Mouse (Mus musculus) thymus, postnatal 4 days (tissue): ENCODE measurements around the gene Senp1.
A peak's percentile ranks its signal among the peaks of the same experiment; 100 is the strongest.

ENCODE experiments used
- DNase-seq: peaks from one replicate; pipeline ENCODE4 v3.0.0; 2021

Senp1 gene

DNA sequence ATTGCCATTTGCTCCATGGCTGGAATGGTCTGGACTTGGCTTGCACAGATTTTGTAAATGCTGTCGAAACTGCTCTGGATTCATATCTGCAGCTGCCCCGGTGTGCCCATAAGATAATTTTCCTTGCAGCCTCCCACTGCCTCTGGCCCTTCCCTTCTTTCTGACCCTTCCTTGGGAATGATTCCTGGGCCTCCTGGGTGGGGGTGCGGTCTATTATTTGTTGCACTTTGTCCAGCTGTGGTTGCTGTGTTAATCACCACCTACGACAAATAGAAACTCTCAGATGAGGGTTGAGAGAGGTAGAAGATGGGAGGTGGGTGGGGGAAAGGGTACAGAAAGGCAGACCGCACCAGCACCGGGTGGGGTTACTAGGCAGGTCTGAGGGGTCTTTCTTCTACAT is 13.7 kb upstream of the Senp1 start:
- no peak for DNase-seq

- DNase-seq, result no peak
These were observed 13.0 kb upstream of the Senp1 start for GRCm38 (mm10) chr15:98106506-98106905.

GRCm38 (mm10) chr15:98102401-98102800 is 8.9 kb upstream of the Senp1 start:
- DNase-seq, result no peak

GRCm38 (mm10) chr15:98098519-98098918 is 5.0 kb upstream of the Senp1 start:
- no peak for DNase-seq

DNA sequence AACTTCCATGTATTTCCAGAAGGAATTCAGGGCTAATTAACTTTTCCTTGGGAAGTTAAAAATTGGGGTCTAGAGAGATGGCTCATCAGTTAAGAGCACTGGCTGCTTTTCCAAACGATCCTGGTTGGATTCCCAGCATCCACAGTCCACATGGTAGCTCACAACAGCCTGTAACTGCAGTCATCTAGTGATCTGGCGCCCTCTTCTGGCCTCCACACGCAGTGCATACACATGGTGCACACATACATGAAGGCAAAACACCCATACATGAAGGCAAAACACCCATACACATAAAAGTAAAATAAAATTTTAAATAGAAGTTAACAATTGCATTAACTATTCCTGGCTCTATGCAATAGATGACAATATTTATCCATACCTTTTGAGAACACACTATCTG is 3.4 kb upstream of the Senp1 start:
- DNase-seq, result peak; percentile 60

DNA sequence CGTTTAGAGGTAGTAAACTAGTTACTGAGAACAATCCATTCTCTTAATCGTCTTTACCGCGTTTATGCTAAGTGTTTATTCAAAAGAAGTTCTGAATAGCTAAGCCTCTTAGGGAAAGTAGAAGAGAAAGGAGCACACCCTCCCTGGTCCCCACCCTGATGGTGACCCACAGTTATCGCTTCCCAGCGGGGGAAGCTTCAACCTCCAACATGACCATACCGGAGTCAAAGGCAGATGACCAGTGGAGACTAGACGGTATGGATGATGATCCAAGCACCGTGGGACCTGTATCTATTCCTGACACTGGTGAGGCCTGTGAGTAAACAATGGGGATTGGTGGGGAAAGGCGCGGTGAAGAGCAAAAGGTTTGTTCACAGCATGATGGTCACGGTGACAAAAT is 1.4 kb upstream of the Senp1 start:
- no peak for DNase-seq

DNA sequence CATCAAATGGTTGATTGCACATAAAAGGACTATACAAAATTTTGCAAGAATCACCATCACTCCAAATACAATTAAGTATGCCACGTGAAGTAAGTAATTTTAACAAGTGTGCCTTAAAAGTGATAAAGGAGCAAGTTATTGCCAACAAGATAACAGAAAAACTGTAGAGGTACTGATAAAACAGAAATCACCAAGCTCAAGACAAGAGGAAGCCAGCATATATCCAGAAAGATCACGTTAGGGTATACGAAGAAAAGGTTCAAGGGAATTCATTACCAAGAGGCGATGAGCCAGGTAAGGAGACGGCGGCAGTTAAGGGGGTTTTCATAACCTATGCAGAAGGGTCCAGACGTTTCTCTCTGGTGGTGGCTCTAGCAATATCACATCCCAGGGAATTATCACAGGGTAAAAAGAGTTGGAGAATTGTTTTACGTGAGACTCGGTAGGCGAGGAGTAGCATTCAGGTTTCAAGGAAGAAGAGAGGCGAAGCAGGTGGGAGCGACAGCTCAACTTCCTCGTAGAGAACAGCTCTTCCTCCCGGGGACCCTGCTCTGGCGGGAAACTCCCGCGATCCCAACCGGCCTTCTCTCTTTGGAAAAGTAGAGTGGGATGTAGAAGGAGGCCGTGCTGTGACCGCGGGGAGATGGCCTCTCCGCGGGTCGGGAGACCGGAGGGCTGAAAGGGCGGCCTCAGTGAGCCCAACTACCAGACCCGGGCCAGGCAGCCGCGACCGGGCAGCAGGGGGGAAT is 998 bp downstream of the Senp1 start, which contains the start of gene Pfkm:
Gene Pfkm, plus strand, starts transcription at position 218 of the 749 bp plus-strand sequence.
- DNase-seq, result no peak

DNA sequence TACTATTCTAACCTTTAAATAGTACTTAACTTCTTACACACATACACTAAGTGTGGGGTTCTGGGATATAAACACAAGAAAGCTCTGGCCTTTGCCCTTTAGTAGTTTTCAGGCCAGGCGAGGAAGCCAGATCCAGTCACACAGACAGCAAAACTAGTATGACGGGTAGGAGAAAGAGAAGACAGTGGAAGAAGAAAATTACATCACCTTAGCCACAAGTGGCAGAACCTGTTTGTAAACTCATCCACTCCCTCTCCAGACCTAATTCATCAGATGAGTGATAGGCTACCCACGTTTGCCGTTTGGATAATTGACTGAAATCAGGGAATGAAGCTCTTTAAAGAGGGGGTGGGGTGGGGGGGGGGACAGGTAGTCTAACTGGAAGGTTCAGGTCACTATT is 1.7 kb downstream of the Senp1 start:
- no peak for DNase-seq

- DNase-seq, result peak; percentile 68
These were observed 3.9 kb downstream of the Senp1 start for GRCm38 (mm10) chr15:98089421-98090183.

GRCm38 (mm10) chr15:98088889-98089288 is 4.7 kb downstream of the Senp1 start:
- peak; percentile 30 for DNase-seq

DNA sequence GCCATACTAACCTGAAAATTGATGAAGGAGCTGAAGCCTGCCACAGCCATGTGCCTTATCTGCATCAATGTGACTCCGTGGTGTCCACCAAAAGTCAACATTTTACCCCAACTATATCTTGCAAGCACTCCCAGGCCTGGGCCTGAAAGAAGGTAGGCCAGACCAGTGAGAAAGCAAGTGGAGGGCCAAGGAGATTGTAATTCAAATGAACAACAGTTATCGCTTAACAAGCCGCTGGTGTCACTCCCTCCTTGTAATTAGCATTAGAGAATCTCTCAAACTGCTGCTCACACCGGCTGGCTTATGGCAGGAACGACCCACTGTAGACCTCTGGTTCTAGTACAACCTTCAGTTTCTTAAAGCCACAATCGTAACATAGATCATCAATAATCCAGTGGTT is 16.6 kb downstream of the Senp1 start:
- no peak for DNase-seq

DNA sequence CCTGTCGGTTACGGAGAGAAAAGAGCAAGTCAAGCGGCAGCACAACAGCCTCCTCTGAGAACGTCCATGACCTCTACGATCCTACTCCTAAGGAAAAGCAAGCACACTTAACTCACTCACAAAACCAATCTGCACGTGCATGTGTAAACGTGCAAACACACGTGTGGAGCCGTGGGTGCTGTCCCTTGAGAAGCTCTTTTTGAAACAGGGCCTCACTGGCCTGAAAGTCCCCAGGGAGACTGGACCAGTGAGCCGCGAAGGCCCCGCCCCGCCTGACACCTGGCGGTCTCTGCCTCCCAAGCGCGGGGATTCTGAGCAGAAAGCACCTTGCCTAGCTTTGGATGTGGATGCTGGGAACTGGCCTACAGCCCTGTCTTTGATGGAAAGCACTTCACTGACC is 18.5 kb downstream of the Senp1 start:
- no peak for DNase-seq

GRCm38 (mm10) chr15:98074521-98074920 is 19.0 kb downstream of the Senp1 start:
- DNase-seq, result no peak

- DNase-seq, result no peak
These were observed 23.2 kb downstream of the Senp1 start for GRCm38 (mm10) chr15:98070376-98070775.

- DNase-seq, result peak; percentile 65
These were observed 23.8 kb downstream of the Senp1 start for GRCm38 (mm10) chr15:98069566-98070245.

- peak; percentile 29 for DNase-seq
These were observed 25.0 kb downstream of the Senp1 start for GRCm38 (mm10) chr15:98068506-98068905.

DNA sequence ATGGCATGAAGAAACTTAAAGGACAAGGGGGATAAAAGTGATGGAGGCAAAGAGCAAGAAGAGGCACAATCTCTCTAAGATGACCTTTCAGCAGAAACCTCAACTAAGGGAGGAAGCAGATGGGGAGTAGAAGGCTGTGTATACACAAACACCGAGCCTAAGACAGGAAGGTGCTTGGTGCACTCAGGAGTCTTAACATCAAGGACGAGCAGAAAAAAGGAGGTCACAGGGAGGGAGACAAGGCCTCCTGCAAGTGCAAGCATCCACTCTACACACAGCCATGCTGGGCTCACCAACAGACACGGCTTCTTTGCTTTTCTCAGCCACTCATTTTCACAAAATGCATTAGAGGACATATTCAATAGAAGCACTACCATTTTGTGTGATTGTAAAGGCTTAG is 26.1 kb downstream of the Senp1 start:
- peak; percentile 62 for DNase-seq

DNA sequence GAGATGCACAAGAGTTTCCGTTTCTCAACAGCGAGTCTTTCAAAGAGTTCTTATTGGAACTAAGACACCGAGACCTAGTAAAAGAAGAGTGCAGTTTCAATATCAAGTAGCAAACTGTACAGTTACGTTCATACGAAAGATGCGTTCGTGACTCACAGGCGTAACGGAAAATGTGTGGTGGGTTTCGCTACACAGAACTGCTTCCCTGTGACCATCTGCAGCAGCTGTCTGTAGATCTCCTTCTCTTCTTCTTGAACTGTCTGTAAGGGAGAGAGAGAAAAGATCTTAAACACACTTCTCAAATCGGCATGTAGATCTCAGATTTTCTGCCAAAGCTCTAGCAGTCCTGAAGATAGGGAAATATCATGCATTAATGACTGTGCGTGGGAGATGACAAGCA is 26.9 kb downstream of the Senp1 start:
- DNase-seq, result peak; percentile 56

- no peak for DNase-seq
These were observed 27.7 kb downstream of the Senp1 start for GRCm38 (mm10) chr15:98065881-98066280.

GRCm38 (mm10) chr15:98055246-98055645 is 38.3 kb downstream of the Senp1 start:
- peak; percentile 53 for DNase-seq

DNA sequence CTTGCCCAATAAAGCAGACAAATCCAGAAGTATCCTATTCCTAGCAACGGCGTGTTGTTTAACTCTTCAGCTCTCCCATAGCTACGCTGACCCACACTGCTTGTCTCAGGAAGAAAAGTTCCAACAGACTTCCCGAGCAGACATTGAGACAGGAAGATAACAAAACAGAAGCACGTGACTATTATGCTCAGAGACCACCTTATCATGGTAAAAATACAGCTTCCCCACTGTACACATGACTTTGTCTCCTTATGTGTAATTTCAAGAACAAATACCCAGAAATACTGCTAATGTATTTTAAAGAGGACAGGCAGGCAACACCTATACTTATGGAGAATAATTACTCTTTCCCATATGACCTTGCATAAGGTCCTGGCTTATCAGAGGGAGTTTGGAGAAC is 41.9 kb downstream of the Senp1 start:
- DNase-seq, result no peak

DNA sequence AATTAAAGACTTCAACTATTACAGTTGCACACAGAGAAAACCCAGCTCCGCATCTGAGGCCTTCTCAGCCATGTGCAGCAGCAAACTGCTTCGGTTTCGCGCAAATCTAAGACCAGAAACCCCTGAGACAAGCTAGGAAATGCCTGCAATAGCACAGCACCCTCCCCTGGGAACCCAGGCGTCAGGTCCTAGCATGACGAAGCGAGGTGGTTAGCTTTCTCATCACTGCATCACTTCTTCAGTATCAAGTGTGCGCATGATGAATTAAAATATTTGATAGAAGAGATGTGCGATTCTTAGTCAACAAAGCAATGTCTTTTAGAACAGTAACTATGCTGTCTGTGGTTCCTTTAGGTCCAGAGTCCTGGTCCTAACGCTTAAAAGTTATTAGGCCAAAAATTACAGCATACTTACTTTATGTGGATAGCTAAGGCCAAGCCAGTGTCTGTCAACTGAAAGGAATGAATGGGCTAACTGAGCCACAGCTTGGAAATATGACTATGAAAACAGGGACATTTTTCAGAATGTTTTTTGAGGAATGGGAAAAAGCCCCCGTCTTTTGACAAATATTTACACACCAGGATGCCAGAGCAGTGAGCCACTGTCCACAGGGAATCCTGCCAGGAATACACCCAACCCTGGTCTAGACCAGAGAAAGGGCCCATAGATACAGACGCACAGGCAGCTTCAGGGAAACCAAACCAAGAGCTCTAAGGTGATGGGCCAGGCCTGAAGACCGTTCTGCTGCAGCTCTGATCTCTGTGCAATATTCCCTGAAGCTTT is 44.4 kb downstream of the Senp1 start:
- no peak for DNase-seq

- peak; percentile 20 for DNase-seq
These were observed 49.2 kb downstream of the Senp1 start for GRCm38 (mm10) chr15:98044387-98044786.
